Mouse (Mus musculus): ENCODE results near the gene Abca1.

Gene Abca1

GRCm38 (mm10) chr4:53149644-53150043 is 10.1 kb downstream of the Abca1 start:
- no peak for DNase-seq (ENCODE audit: low spot score)

GRCm38 (mm10) chr4:53148817-53149216 is 10.9 kb downstream of the Abca1 start:
- no peak for DNase-seq (ENCODE audit: low spot score)

GRCm38 (mm10) chr4:53147454-53147853 is 12.2 kb downstream of the Abca1 start:
- peak; percentile 62 for DNase-seq (ENCODE audit: low spot score)

GRCm38 (mm10) chr4:53147046-53147445 is 12.6 kb downstream of the Abca1 start:
- DNase-seq (ENCODE audit: low spot score): no peak

- peak; percentile 83 for DNase-seq (ENCODE audit: low spot score)
Measured at GRCm38 (mm10) chr4:53146227-53146949, 13.3 kb downstream of the Abca1 start.

- no peak for DNase-seq (ENCODE audit: low spot score)
Measured at GRCm38 (mm10) chr4:53145434-53146168, 14.1 kb downstream of the Abca1 start.

GRCm38 (mm10) chr4:53144571-53144970 is 15.1 kb downstream of the Abca1 start:
- no peak for DNase-seq (ENCODE audit: low spot score)

GRCm38 (mm10) chr4:53144021-53144420 is 15.7 kb downstream of the Abca1 start:
- no peak for DNase-seq (ENCODE audit: low spot score)

- no peak for DNase-seq (ENCODE audit: low spot score)
Measured at GRCm38 (mm10) chr4:53140678-53141077, 19.0 kb downstream of the Abca1 start.

GRCm38 (mm10) chr4:53139495-53139894 is 20.2 kb downstream of the Abca1 start:
- no peak for DNase-seq (ENCODE audit: low spot score)

- DNase-seq (ENCODE audit: low spot score): no peak
Measured at GRCm38 (mm10) chr4:53138974-53139373, 20.7 kb downstream of the Abca1 start.

- DNase-seq (ENCODE audit: low spot score): no peak
Measured at GRCm38 (mm10) chr4:53137087-53137486, 22.6 kb downstream of the Abca1 start.

- DNase-seq (ENCODE audit: low spot score): no peak
Measured at GRCm38 (mm10) chr4:53134816-53135215, 24.9 kb downstream of the Abca1 start.

GRCm38 (mm10) chr4:53133995-53134394 is 25.7 kb downstream of the Abca1 start:
- DNase-seq (ENCODE audit: low spot score): no peak

GRCm38 (mm10) chr4:53131538-53131937 is 28.2 kb downstream of the Abca1 start:
- no peak for DNase-seq (ENCODE audit: low spot score)

GRCm38 (mm10) chr4:53130622-53131517 is 28.8 kb downstream of the Abca1 start:
- no peak for DNase-seq (ENCODE audit: low spot score)

GRCm38 (mm10) chr4:53129716-53130301 is 29.9 kb downstream of the Abca1 start:
- DNase-seq (ENCODE audit: low spot score): no peak

GRCm38 (mm10) chr4:53127266-53127665 is 32.4 kb downstream of the Abca1 start:
- no peak for DNase-seq (ENCODE audit: low spot score)

- DNase-seq (ENCODE audit: low spot score): no peak
Measured at GRCm38 (mm10) chr4:53126794-53127193, 32.9 kb downstream of the Abca1 start.

GRCm38 (mm10) chr4:53124837-53125490 is 34.7 kb downstream of the Abca1 start:
- peak; percentile 58 for DNase-seq (ENCODE audit: low spot score)

- peak; percentile 51 for DNase-seq (ENCODE audit: low spot score)
Measured at GRCm38 (mm10) chr4:53122310-53122709, 37.4 kb downstream of the Abca1 start.
